Mouse (Mus musculus) myocyte (in vitro differentiated cells): Measurements from ENCODE around the gene Fam71b.

Source experiments
- CEBPB ChIP-seq: IDR thresholded peaks from 2 replicates; pipeline ENCODE4 v1.6.1; 2011; ENCODE audit warnings: mild to moderate bottlenecking, moderate library complexity; ENCODE audit not compliant: poor library complexity, insufficient read depth, severe bottlenecking
- MYOD1 ChIP-seq, 3 experiments: IDR thresholded peaks; one replicate each; pipeline ENCODE4 v1.6.1; 2011; ENCODE audit warnings: control low read depth in 2 of 3, low read depth in 2 of 3, mild to moderate bottlenecking in 2 of 3, moderate library complexity in 1 of 3; ENCODE audit not compliant: insufficient read length in 2 of 3, control insufficient read depth in 1 of 3
- POLR2A ChIP-seq: IDR thresholded peaks from one replicate; pipeline ENCODE4 v1.6.1; 2011; ENCODE audit warnings: low read depth, mild to moderate bottlenecking, control low read depth, moderate library complexity; ENCODE audit not compliant: insufficient read length
- SRF ChIP-seq: IDR thresholded peaks from one replicate; pipeline ENCODE4 v1.6.1; 2011; ENCODE audit warnings: low read depth; ENCODE audit not compliant: control insufficient read depth, insufficient read length
- TCF3 ChIP-seq: IDR thresholded peaks from one replicate; pipeline ENCODE4 v1.6.1; 2011; ENCODE audit warnings: low read depth, control low read depth; ENCODE audit not compliant: insufficient read length

DNA sequence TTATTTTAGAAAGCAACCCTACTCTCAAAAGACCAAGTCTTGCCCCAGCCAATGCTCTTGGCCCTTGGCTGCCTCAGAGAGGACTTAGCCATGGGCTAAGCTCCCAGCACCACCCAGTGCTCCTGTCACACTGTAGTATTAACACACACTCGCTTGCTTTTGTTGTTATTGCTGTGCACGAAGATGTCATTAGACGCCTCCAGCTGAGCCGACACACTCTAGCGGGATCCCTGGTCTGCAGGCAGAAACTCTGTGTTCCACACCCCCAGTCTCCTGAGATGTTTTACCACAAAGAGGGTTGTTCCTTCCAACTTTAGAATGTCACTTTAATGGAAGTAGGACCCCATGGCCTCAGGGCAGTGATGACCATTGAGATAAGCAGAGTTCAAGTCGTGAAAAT lies 7.9 kb upstream of the Fam71b start:
- TF ChIP-seq CEBPB: no peak
- TF ChIP-seq SRF: no peak
- no peak for TF ChIP-seq POLR2A
- no peak for TF ChIP-seq TCF3
- no peak for TF ChIP-seq MYOD1 (IDR thresholded peaks at IDR 0.05; ENCODE audit: control insufficient read depth in 1 of 3, insufficient read length in 2 of 3, low read depth in 2 of 3)
